Mouse (Mus musculus): ENCODE results near the gene Anxa9. TPM values are rescaled to one million over a fixed set of nuclear protein-coding genes. Genes with fewer than 3 reads are reported as not detected.

Gene Anxa9
- polyA plus RNA-seq, 1 experiment from 2014 or later: 1.7 TPM

DNA sequence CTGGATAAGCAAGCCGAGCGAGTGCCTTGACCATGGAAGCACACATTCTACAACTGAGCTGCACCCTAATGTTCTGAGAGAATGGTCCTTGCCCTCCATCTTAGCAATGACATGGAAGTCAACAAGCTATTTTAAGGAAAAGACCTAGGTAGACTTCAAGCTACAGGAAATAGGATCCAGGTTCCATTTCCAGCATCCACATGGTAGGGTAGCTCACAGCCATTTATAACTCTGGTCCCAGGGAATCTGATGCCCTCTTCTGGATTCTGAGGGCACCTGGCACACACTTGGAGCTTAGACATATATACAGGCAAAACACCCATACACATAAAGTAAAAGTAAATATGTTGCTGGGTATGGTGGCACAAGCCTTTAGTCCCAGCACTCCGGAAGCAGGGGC lies 40.9 kb downstream of the Anxa9 start:
- WGBS: 93% methylated on average over 3 of the region's 3 CpGs
- no peak for ATAC-seq (ENCODE audit: insufficient number of reproducible peaks, insufficient read depth, low FRiP score, low read depth)
- peaks cover 29% of the 10 kb centered on the region for H3K36me3 ChIP-seq (ENCODE audit: control insufficient read depth, insufficient read depth, low read length)

DNA sequence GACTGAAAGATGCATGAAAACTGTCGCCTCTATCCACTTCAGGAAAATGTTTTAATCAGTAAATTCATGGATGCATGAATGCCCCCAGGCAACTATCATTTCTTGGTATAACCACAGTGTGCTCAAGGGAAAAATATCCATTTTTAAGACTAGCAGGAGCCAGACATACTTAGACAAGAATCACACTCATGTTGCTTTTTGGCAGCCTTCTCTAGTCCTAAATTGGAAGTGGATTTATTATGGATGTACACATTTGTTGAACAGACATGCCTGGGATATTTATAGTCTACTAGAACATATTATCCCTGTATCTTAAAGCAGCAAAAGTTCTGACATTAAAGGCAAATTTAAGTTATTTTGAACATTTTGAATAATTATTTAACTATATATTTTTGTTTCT lies 42.3 kb downstream of the Anxa9 start:
- Histone ChIP-seq H3K27ac (ENCODE audit: low read length) (no peak overlapping the region), H3K9me3 (ENCODE audit: control insufficient read depth, low read depth, low read length) (no peaks in the 10 kb centered on the region), H3K9ac (replicated peaks; ENCODE audit: low read depth, low read length) (no peak overlapping the region), H3K27me3 (ENCODE audit: control insufficient read depth, insufficient read depth, low read length) (no peaks in the 10 kb centered on the region), H3K36me3 (ENCODE audit: control insufficient read depth, insufficient read depth, low read length) (peaks cover 29% of the 10 kb centered on the region), H3K4me1 (ENCODE audit: control insufficient read depth, insufficient read depth, low read length) (no peaks in the 10 kb centered on the region), H3K4me3 (ENCODE audit: low read depth, low read length) (no peak overlapping the region), H3K4me2 (replicated peaks; ENCODE audit: low read depth, low read length) (no peak overlapping the region)
- WGBS: 81% methylated on average over 1 of the region's 1 CpGs
- ATAC-seq (ENCODE audit: insufficient number of reproducible peaks, insufficient read depth, low FRiP score, low read depth): no peak

More for the DNA sequence above, 40.9 kb downstream of the Anxa9 start:
- Histone ChIP-seq H3K4me1 (ENCODE audit: control insufficient read depth, insufficient read depth, low read length) (0 out of 2 replicates have a peak, but pooled peaks cover under 1% of the 10 kb centered on the region), H3K9ac (replicated peaks; ENCODE audit: low read depth, low read length) (no peak overlapping the region), H3K4me2 (replicated peaks; ENCODE audit: low read depth, low read length) (no peak overlapping the region), H3K27me3 (ENCODE audit: control insufficient read depth, insufficient read depth, low read length) (no peaks in the 10 kb centered on the region), H3K27ac (ENCODE audit: low read length) (no peak overlapping the region), H3K4me3 (ENCODE audit: low read depth, low read length) (no peak overlapping the region), H3K9me3 (ENCODE audit: control insufficient read depth, low read depth, low read length) (no peaks in the 10 kb centered on the region)

DNA sequence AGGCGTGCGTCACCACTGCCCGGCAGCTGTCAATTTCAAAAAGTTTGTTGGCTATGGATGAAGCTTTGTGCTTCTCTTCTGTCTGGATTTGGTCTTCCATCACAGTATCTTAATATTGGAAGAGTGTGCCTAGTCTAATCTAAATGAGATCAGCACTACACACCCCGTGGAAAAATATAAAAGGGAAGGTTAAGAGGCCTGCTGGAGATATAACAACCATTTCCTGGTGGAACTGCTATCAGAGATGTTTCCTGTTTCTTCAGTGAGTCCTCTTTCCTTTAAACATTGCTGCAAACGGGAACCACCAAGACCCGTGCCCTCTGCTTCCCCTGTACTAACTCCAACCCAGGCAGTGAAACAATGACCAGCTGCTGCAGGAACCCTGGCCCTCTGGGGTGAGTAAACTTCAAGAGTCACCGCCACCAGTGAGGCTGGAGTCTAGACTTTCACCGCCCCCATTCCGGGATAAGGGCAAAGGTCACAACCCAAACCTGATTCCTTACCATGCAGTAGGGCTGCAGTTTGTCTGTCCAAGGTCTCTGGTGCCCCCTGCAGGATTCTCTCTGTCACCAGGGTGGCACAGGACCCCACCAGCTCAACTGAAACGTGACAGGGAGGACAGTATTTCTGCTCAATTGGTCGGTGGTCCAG lies 43.8 kb downstream of the Anxa9 start:
- Histone ChIP-seq H3K9ac (replicated peaks; ENCODE audit: low read depth, low read length) (no peak overlapping the region), H3K4me2 (replicated peaks; ENCODE audit: low read depth, low read length) (no peak overlapping the region), H3K27me3 (ENCODE audit: control insufficient read depth, insufficient read depth, low read length) (no peaks in the 10 kb centered on the region), H3K9me3 (ENCODE audit: control insufficient read depth, low read depth, low read length) (no peaks in the 10 kb centered on the region), H3K4me3 (ENCODE audit: low read depth, low read length) (no peak overlapping the region), H3K36me3 (ENCODE audit: control insufficient read depth, insufficient read depth, low read length) (peaks cover 37% of the 10 kb centered on the region), H3K4me1 (ENCODE audit: control insufficient read depth, insufficient read depth, low read length) (no peaks in the 10 kb centered on the region), H3K27ac (ENCODE audit: low read length) (no peak overlapping the region)
- ATAC-seq (ENCODE audit: insufficient number of reproducible peaks, insufficient read depth, low FRiP score, low read depth): no peak
- WGBS: 44% methylated on average over 11 of the region's 11 CpGs

DNA sequence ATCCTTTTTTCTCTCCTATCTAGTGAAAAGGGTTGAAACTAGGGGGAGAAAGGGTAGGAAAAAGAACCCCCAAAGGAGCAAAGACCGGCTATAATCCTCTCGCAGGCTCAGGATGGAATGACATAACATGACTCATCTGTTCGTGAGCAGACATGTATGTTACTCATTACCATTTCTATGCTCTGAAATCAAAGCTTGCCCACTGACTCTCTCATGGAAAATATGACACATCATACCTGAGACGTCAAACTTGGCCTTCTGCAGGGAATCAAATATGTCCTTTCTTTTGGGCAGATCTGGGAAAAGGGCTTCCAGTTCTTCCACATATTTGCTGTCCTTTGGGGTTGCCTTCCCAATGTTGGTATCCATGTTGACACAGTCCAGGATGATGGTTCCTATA lies 45.0 kb downstream of the Anxa9 start:
- Histone ChIP-seq H3K4me3 (ENCODE audit: low read depth, low read length) (no peak overlapping the region), H3K4me2 (replicated peaks; ENCODE audit: low read depth, low read length) (no peak overlapping the region), H3K27ac (ENCODE audit: low read length) (no peak overlapping the region), H3K27me3 (ENCODE audit: control insufficient read depth, insufficient read depth, low read length) (no peaks in the 10 kb centered on the region), H3K36me3 (ENCODE audit: control insufficient read depth, insufficient read depth, low read length) (peaks cover 38% of the 10 kb centered on the region), H3K4me1 (ENCODE audit: control insufficient read depth, insufficient read depth, low read length) (no peaks in the 10 kb centered on the region), H3K9me3 (ENCODE audit: control insufficient read depth, low read depth, low read length) (no peaks in the 10 kb centered on the region), H3K9ac (replicated peaks; ENCODE audit: low read depth, low read length) (no peak overlapping the region)
- WGBS: 98% methylated on average over 4 of the region's 4 CpGs
- ATAC-seq (ENCODE audit: insufficient number of reproducible peaks, insufficient read depth, low FRiP score, low read depth): no peak

DNA sequence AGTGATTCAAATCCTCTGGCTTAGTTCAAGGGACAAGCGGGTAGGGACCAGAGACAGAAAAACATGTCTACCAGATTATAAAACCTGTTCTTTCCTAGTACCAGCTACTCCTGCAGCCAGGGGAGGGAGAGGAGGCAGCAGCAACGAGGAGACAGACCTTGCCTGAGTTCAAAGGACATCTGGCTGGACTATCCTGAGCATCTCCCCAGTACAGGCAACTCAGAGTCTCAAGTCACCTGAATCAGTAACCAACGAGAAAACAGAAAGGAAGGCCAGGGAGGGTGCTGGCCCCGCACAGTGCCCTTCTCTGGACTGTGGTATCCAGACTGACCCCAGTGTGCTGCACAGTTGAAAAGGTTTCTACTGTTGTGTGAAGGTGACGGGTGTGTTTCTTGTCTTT lies 50.0 kb downstream of the Anxa9 start:
- Histone ChIP-seq H3K4me1 (ENCODE audit: control insufficient read depth, insufficient read depth, low read length) (no peaks in the 10 kb centered on the region), H3K9me3 (ENCODE audit: control insufficient read depth, low read depth, low read length) (no peaks in the 10 kb centered on the region), H3K27ac (ENCODE audit: low read length) (no peak overlapping the region), H3K36me3 (ENCODE audit: control insufficient read depth, insufficient read depth, low read length) (peaks cover 31% of the 10 kb centered on the region), H3K9ac (replicated peaks; ENCODE audit: low read depth, low read length) (no peak overlapping the region), H3K27me3 (ENCODE audit: control insufficient read depth, insufficient read depth, low read length) (no peaks in the 10 kb centered on the region), H3K4me3 (ENCODE audit: low read depth, low read length) (no peak overlapping the region), H3K4me2 (replicated peaks; ENCODE audit: low read depth, low read length) (no peak overlapping the region)
- 83% methylated on average over 5 of the region's 5 CpGs for WGBS
- ATAC-seq (ENCODE audit: insufficient number of reproducible peaks, insufficient read depth, low FRiP score, low read depth): no peak

DNA sequence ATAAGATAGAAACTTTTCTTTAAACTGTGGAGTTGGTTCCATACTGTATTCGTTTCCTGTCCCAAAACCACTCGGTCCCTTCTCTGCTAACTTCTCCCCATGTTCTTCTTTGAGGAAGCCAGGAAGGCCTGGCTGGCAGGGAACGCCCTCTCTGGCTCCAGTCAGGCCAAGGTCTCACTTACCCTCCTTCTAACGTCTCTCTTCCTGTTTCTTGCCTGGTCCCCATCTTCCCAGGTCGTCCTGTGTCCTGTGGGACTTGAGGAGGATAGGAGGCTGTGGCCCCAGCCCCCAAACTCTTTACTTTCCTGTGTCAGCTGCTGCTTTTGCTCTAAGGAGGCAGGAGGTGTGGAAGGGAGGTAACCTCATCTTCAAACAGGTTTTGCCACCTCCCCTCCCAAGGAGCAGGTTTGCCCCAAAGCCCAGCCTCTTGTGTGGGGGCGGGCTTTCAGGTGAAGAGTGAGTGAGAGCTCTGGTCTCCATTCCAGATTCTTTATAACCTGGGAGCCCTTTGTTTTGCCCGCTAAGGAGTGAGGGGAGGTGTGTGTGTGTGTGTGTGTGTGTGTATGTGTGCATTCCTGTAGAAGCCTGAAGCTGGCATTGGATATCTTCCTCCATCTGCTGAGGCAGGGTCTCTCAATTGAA lies 56.1 kb downstream of the Anxa9 start, which contains the start of gene Bnipl:
TSS of gene Bnipl (minus strand) at position 411 of the 642 bp plus-strand sequence.
- Histone ChIP-seq H3K27ac (ENCODE audit: low read length) (no peak within 1 kb of the TSS; the same call in 1 of the 2 replicates), H3K9me3 (ENCODE audit: control insufficient read depth, low read depth, low read length) (no peaks in the 10 kb centered on the region), H3K9ac (replicated peaks; ENCODE audit: low read depth, low read length) (no peak within 1 kb of the TSS), H3K4me3 (ENCODE audit: low read depth, low read length) (no peak within 1 kb of the TSS), H3K36me3 (ENCODE audit: control insufficient read depth, insufficient read depth, low read length) (peaks cover 10% of the 10 kb centered on the region), H3K4me2 (replicated peaks; ENCODE audit: low read depth, low read length) (no peak within 1 kb of the TSS), H3K27me3 (ENCODE audit: control insufficient read depth, insufficient read depth, low read length) (no peaks in the 10 kb centered on the region), H3K4me1 (ENCODE audit: control insufficient read depth, insufficient read depth, low read length) (no peaks in the 10 kb centered on the region)
- peak; percentile 54; the same call in 1 of the 2 replicates for ATAC-seq (ENCODE audit: insufficient number of reproducible peaks, insufficient read depth, low FRiP score, low read depth)
- WGBS: 44% methylated on average over 7 of the region's 7 CpGs

DNA sequence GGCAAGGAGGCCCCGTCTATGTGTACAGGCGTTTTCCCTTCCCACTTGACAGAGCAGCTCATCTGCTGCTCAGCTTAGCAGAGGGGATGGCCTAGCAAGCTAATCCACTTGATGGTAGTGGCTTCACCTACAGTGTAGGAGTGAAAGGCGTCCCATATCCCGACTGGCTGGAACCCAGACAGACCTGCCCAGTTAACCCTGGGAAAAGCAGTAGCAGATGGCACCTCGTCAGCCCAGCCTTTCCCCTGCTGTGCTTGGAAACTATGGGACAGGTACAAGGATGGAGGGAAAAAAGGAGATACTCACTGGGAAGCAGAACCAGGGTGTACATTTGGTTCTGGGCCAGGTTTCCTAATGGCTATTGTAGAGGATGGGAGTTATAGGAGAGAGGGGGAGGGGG lies 56.6 kb downstream of the Anxa9 start:
- H3K4me2 ChIP-seq (replicated peaks; ENCODE audit: low read depth, low read length): no peak overlapping the region

DNA sequence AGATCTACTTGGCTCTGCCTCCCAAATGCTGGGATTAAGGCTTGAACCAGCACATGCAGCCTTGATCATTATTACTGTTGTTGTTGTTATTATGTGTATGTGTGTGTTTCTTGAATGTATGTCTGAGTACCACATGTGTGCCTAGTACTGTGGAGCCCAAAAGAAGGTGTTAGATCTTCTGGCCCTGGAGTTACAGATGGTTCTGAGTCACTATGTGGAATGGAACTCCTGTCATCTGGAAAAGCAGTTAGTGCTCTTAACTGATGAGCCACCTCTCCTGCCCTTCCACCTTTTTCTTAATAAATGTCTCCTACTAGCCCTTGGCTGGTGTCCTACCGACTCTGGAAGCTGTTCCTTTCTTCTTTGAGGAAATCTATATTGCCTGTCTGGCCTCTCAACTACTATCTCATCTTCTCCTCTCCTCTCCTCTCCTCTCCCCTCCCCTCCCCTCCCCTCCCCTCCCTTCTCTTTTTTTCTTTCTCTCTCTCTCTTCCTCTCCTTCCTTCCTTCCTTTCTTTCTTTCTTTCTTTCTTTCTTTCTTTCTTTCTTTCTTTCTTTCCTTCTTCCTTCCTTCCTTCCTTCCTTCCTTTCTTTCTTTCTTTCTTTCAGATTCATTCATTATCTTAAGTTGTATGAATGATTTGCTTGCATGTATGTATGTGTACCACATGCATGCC lies 59.2 kb downstream of the Anxa9 start:
- ATAC-seq (ENCODE audit: insufficient number of reproducible peaks, insufficient read depth, low FRiP score, low read depth): no peak
- no peaks in the 10 kb centered on the region for H3K9me3 ChIP-seq (ENCODE audit: control insufficient read depth, low read depth, low read length)
- no peak overlapping the region for H3K4me3 ChIP-seq (ENCODE audit: low read depth, low read length)
- H3K36me3 ChIP-seq (ENCODE audit: control insufficient read depth, insufficient read depth, low read length): peaks cover 4% of the 10 kb centered on the region; the same call in 1 of the 2 replicates
- WGBS: 82% methylated on average over 1 of the region's 1 CpGs
- no peak overlapping the region for H3K4me2 ChIP-seq (replicated peaks; ENCODE audit: low read depth, low read length)
- no peak overlapping the region for H3K9ac ChIP-seq (replicated peaks; ENCODE audit: low read depth, low read length)
- no peaks in the 10 kb centered on the region for H3K4me1 ChIP-seq (ENCODE audit: control insufficient read depth, insufficient read depth, low read length)
- H3K27ac ChIP-seq (ENCODE audit: low read length): no peak overlapping the region
- H3K27me3 ChIP-seq (ENCODE audit: control insufficient read depth, insufficient read depth, low read length): no peaks in the 10 kb centered on the region

More for the DNA sequence above, 56.6 kb downstream of the Anxa9 start:
- Histone ChIP-seq H3K4me3 (ENCODE audit: low read depth, low read length) (no peak overlapping the region), H3K27ac (ENCODE audit: low read length) (no peak overlapping the region), H3K9me3 (ENCODE audit: control insufficient read depth, low read depth, low read length) (no peaks in the 10 kb centered on the region), H3K9ac (replicated peaks; ENCODE audit: low read depth, low read length) (no peak overlapping the region), H3K36me3 (ENCODE audit: control insufficient read depth, insufficient read depth, low read length) (peaks cover 8% of the 10 kb centered on the region), H3K4me1 (ENCODE audit: control insufficient read depth, insufficient read depth, low read length) (no peaks in the 10 kb centered on the region), H3K27me3 (ENCODE audit: control insufficient read depth, insufficient read depth, low read length) (no peaks in the 10 kb centered on the region)
- no peak for ATAC-seq (ENCODE audit: insufficient number of reproducible peaks, insufficient read depth, low FRiP score, low read depth)
- 77% methylated on average over 5 of the region's 5 CpGs for WGBS
